Mouse (Mus musculus): ENCODE measurements at regions not wholly inside any gene's neighbourhood (a gene's known extent, or its start where the extent isn't known, plus 50 kb on each side); places are given as distances from the start of the nearest gene placed in this dataset.

DNA sequence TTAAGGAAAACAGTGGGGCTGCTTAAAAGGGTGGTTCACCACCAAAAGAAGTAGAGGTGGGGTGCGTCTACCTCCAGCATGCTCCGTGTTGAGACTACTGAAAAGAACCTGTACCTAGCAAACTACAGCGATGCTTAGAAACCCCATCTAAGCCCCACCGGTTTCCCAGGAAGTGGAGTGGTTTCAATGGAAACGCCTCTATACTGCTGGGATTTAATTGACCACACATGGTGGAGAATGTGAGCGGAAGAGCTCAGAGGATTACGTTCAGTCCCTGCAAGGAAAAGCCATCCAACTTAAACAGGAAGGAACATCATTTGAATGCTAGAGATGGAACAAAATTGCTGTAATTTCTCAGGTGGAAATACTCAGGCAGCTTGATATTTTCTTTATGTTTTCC is 67.5 kb downstream of the Dusp6 start:
- no peak for TF ChIP-seq POLR2A (IDR thresholded peaks at IDR 0.05; ENCODE audit: low read depth, low read length)
- no peak for TF ChIP-seq CTCF (IDR thresholded peaks at IDR 0.05; ENCODE audit: extremely low read depth, insufficient read length, insufficient replicate concordance, low read depth, low read length)

Measured in small intestine, adult 2 months (tissue).